Mouse (Mus musculus): ENCODE measurements around the gene Stau1. TPM values are rescaled to one million over a fixed set of nuclear protein-coding genes. Genes with fewer than 3 reads are reported as not detected.

Stau1 gene
- polyA plus RNA-seq, 1 experiment from 2014 or later: 31.5 TPM

DNA sequence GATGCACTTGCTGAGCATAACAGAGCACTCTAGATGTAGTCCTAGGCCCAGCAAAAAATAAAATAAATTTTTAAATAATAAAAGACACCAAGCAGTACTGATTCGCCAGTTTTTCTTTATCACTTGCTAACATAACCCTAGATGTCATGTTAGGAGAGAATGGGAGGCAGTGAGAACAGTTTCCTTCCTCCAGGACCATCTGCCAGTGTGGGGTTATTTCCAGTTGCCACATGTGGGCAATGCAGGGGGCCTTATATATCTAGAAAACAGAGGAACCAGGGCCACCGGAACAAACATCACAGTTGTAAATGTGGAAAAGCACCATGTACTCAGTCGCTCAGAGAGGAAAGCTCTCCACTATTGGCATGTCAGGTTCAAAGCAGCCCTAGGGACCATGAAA lies 18.6 kb downstream of the Stau1 start:
- Histone ChIP-seq H3K9ac (replicated peaks) (0 out of 2 replicates have a peak overlapping the region, but pooled peaks have one; percentile 21), H3K27ac (ENCODE audit: low read depth) (peak overlapping the region; percentile 44), H3K9me3 (ENCODE audit: low read length) (no peaks in the 10 kb centered on the region), H3K36me3 (replicated peaks; ENCODE audit: insufficient read depth, low read length) (no peaks in the 10 kb centered on the region), H3K4me1 (ENCODE audit: insufficient read depth) (peaks cover 41% of the 10 kb centered on the region), H3K4me2 (ENCODE audit: low read depth, low read length) (no peak overlapping the region), H3K27me3 (ENCODE audit: insufficient read depth, low read length) (no peaks in the 10 kb centered on the region), H3K4me3 (ENCODE audit: low read depth, low read length) (no peak overlapping the region)
- TF ChIP-seq CTCF (IDR thresholded peaks at IDR 0.05; ENCODE audit: low read depth): no peak
- no peak for TF ChIP-seq EP300 (IDR thresholded peaks at IDR 0.05; ENCODE audit: low read depth)
- WGBS (ENCODE audit: insufficient replicate concordance): 29% methylated on average over 3 of the region's 3 CpGs
- no peak for ATAC-seq
- no peak for DNase-seq

DNA sequence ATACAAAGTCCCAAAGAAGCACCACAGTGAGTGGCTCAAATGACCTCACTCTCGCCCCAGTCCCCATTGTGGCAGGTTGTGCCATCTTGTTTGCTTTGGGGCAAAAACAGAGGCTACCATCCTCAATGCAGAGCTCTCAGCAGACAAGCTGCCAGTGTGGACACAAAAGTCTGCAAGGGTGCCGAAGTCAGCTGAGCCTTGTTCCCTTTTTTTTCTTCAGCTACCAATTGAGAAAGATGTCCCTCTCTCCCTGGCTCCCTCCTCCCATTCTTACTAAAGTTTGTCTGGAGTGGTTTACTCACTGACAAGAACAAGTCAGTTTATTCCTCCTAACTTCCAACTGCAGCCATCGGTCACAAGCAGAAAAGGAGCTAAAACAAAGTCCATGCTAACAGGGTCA lies 19.7 kb downstream of the Stau1 start:
- WGBS (ENCODE audit: insufficient replicate concordance): 34% methylated on average over 3 of the region's 3 CpGs
- Histone ChIP-seq H3K9me3 (ENCODE audit: low read length) (no peaks in the 10 kb centered on the region), H3K36me3 (replicated peaks; ENCODE audit: insufficient read depth, low read length) (no peaks in the 10 kb centered on the region), H3K4me3 (ENCODE audit: low read depth, low read length) (no peak overlapping the region), H3K4me1 (ENCODE audit: insufficient read depth) (peaks cover 46% of the 10 kb centered on the region), H3K27ac (ENCODE audit: low read depth) (peak overlapping the region; percentile 44), H3K27me3 (ENCODE audit: insufficient read depth, low read length) (no peaks in the 10 kb centered on the region), H3K9ac (replicated peaks) (no peak overlapping the region; the same call in 1 of the 2 replicates), H3K4me2 (ENCODE audit: low read depth, low read length) (peak overlapping the region; percentile 24; the same call in 1 of the 2 replicates)
- TF ChIP-seq CTCF (IDR thresholded peaks at IDR 0.05; ENCODE audit: low read depth): no peak
- no peak for TF ChIP-seq EP300 (IDR thresholded peaks at IDR 0.05; ENCODE audit: low read depth)
- ATAC-seq (peak; percentile 25; the same call in 1 of the 2 replicates), DNase-seq (peak; percentile 29)

DNA sequence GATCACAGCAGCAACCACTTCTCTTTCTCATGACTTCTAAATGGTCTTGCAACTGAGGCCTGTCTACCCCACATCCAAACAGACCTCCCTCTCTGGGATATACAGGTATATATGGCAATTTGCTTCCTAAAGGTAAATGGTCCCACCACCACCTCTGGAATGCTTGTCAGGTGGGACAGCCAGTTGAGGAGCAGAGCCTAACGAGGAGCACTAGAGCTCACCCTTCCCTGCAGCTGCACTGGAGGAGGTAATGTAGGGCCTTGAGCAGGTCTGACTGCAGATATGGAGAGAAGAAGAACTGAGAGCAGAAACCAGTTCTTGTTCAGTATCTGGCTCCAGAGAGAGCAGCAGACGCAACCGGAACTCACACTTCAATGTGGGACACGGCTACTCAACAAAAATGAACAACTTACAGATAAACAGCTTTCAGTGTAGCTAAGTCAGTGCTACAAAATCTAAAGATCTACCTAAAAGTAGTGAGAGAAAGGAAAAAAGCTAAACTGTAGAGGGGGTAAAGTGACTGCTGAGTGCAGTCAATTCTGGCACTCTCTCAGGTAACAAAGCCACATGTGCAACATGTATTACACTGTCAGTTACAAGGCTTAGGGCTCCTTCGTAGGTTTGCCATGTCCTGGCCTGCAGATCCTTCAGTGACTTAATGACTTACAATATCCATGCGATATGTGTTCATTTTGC lies 21.8 kb downstream of the Stau1 start:
- DNase-seq (no peak), ATAC-seq (no peak)
- Histone ChIP-seq H3K9ac (replicated peaks) (0 out of 2 replicates have a peak overlapping the region, but pooled peaks have one; percentile 5), H3K36me3 (replicated peaks; ENCODE audit: insufficient read depth, low read length) (no peaks in the 10 kb centered on the region), H3K27me3 (ENCODE audit: insufficient read depth, low read length) (no peaks in the 10 kb centered on the region), H3K4me1 (ENCODE audit: insufficient read depth) (peaks cover 46% of the 10 kb centered on the region), H3K27ac (ENCODE audit: low read depth) (peak overlapping the region; percentile 25), H3K4me2 (ENCODE audit: low read depth, low read length) (no peak overlapping the region), H3K9me3 (ENCODE audit: low read length) (no peaks in the 10 kb centered on the region), H3K4me3 (ENCODE audit: low read depth, low read length) (no peak overlapping the region)
- 55% methylated on average over 6 of the region's 6 CpGs for WGBS (ENCODE audit: insufficient replicate concordance)
- TF ChIP-seq CTCF (IDR thresholded peaks at IDR 0.05; ENCODE audit: low read depth) (no peak), EP300 (IDR thresholded peaks at IDR 0.05; ENCODE audit: low read depth) (no peak)

DNA sequence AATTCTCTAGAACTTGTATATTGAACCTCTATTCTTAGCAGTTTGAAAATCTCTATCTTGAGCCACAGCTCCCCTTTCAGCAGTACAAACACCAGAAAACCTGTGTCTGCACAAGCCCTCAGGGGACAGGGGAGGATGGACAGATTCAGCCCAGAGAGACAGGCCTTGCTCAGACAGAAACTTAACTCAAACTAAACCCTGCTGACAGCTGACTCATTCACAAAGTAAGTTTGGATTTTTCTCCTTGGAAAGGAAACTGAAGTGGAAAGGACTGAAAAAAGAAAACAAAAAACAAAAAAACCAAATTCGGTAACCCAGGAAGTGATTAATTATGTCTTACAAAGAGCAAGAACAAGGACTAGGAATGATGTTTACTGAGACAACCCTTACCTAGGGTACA lies 22.9 kb downstream of the Stau1 start:
- no peak overlapping the region for H3K4me2 ChIP-seq (ENCODE audit: low read depth, low read length)
- no peak for TF ChIP-seq CTCF (IDR thresholded peaks at IDR 0.05; ENCODE audit: low read depth)
- no peak for DNase-seq
- no peak overlapping the region for H3K4me3 ChIP-seq (ENCODE audit: low read depth, low read length)
- H3K27ac ChIP-seq (ENCODE audit: low read depth): no peak overlapping the region
- no peak overlapping the region for H3K9ac ChIP-seq (replicated peaks)
- H3K27me3 ChIP-seq (ENCODE audit: insufficient read depth, low read length): no peaks in the 10 kb centered on the region
- H3K4me1 ChIP-seq (ENCODE audit: insufficient read depth): peaks cover 46% of the 10 kb centered on the region
- WGBS (ENCODE audit: insufficient replicate concordance): 63% methylated on average over 1 of the region's 1 CpGs
- ATAC-seq: no peak
- H3K36me3 ChIP-seq (replicated peaks; ENCODE audit: insufficient read depth, low read length): no peaks in the 10 kb centered on the region
- H3K9me3 ChIP-seq (ENCODE audit: low read length): no peaks in the 10 kb centered on the region

DNA sequence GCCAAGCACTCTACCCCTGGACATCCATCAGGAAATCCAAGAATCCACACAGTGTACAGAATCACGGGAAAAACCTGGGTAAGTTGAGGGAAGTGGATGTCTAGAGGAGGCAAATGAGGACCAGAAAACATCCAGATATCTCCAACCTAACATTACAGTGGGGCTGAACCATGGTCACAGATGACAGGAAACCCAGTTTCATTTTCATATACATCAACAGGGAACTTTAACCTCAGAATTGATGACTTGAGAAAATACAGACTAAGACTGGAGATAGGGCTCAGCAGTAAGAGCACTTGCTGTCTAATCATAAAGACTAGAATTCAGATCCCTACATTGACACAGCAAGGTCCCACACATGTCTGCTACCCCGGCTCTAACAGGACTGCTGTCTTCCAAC lies 31.3 kb downstream of the Stau1 start:
- no peak overlapping the region for H3K27ac ChIP-seq (ENCODE audit: low read depth)
- 62% methylated on average over 2 of the region's 2 CpGs for WGBS (ENCODE audit: insufficient replicate concordance)

DNA sequence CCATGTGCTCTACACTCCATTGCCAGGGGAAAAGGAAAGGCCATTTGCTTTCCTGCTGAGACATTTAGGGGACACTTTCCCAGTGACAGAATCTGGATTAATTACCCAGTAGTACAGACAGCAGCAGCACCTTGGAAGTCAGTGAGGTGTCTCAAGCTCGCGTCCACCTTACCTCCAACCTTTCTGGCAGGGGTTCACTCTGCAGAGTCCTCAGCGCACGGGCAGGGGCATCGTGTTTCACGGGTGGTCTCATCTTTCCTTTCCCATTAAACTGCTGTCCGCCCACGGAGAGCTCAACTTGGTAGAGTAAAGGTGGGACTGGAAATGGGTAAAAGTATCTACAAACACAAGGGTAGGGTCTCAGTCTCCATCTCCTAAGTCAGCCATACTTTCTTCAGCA lies 32.8 kb downstream of the Stau1 start:
- no peak for DNase-seq

More for the DNA sequence above, 31.3 kb downstream of the Stau1 start:
- Histone ChIP-seq H3K4me2 (ENCODE audit: low read depth, low read length) (no peak overlapping the region), H3K4me3 (ENCODE audit: low read depth, low read length) (no peak overlapping the region), H3K27me3 (ENCODE audit: insufficient read depth, low read length) (no peaks in the 10 kb centered on the region), H3K9ac (replicated peaks) (no peak overlapping the region), H3K4me1 (ENCODE audit: insufficient read depth) (peaks cover 18% of the 10 kb centered on the region), H3K9me3 (ENCODE audit: low read length) (no peaks in the 10 kb centered on the region), H3K36me3 (replicated peaks; ENCODE audit: insufficient read depth, low read length) (peaks cover 17% of the 10 kb centered on the region)
- TF ChIP-seq CTCF (IDR thresholded peaks at IDR 0.05; ENCODE audit: low read depth): no peak
- TF ChIP-seq EP300 (IDR thresholded peaks at IDR 0.05; ENCODE audit: low read depth): no peak
- ATAC-seq (no peak), DNase-seq (no peak)

More for the DNA sequence above, 32.8 kb downstream of the Stau1 start:
- H3K27ac ChIP-seq (ENCODE audit: low read depth): no peak overlapping the region
- no peak for ATAC-seq
- no peak overlapping the region for H3K4me2 ChIP-seq (ENCODE audit: low read depth, low read length)
- 85% methylated on average over 8 of the region's 8 CpGs for whole genome bisulfite sequencing (ENCODE audit: insufficient replicate concordance)
- peaks cover 31% of the 10 kb centered on the region for H3K36me3 ChIP-seq (replicated peaks; ENCODE audit: insufficient read depth, low read length)
- no peaks in the 10 kb centered on the region for H3K27me3 ChIP-seq (ENCODE audit: insufficient read depth, low read length)
- H3K9ac ChIP-seq (replicated peaks): no peak overlapping the region
- H3K4me3 ChIP-seq (ENCODE audit: low read depth, low read length): no peak overlapping the region
- H3K9me3 ChIP-seq (ENCODE audit: low read length): no peaks in the 10 kb centered on the region
- no peak for TF ChIP-seq CTCF (IDR thresholded peaks at IDR 0.05; ENCODE audit: low read depth)
- TF ChIP-seq EP300 (IDR thresholded peaks at IDR 0.05; ENCODE audit: low read depth): no peak
- H3K4me1 ChIP-seq (ENCODE audit: insufficient read depth): peaks cover 18% of the 10 kb centered on the region

Measured in liver, postnatal 0 days (tissue).